Mouse (Mus musculus) CH12.LX (cell line): Measurements from ENCODE around the gene Ccdc194. TPM values are rescaled to one million over a fixed set of nuclear protein-coding genes. Genes with fewer than 3 reads are reported as not detected.

ENCODE experiments used
- DNase-seq: peaks from one replicate; pipeline ENCODE4 v3.0.0-alpha.2; 2013; ENCODE audit errors: extremely low read depth
- H3K27ac ChIP-seq: 2 replicates; pipeline ENCODE4 v1.5.1; 2012; ENCODE audit warnings: low read depth, mild to moderate bottlenecking, control low read depth, moderate library complexity; ENCODE audit not compliant: insufficient read depth
- H3K27me3 ChIP-seq: replicated peaks from 2 replicates; pipeline ENCODE3; 2012; ENCODE audit warnings: inconsistent platforms
- H3K36me3 ChIP-seq, 2 experiments: replicated peaks in 1 of 2; 2 replicates each; pipeline versions ENCODE3 to v1.6.1; 2012; ENCODE audit warnings: inconsistent platforms in 1 of 2, low read length in 1 of 2, mild to moderate bottlenecking in 1 of 2, mixed read lengths in 1 of 2, moderate library complexity in 1 of 2; ENCODE audit not compliant: control insufficient read depth in 1 of 2, insufficient read depth in 1 of 2
- H3K4me1 ChIP-seq, 2 experiments: 2 replicates each; pipeline ENCODE4 v1.6.1; 2012; ENCODE audit warnings: inconsistent platforms in 1 of 2, moderate library complexity in 1 of 2; ENCODE audit not compliant: insufficient read depth in 2 of 2, control insufficient read depth in 1 of 2
- H3K4me2 ChIP-seq: 2 replicates; pipeline ENCODE4 v1.6.1; 2012; ENCODE audit warnings: low read depth, mild to moderate bottlenecking, control low read depth; ENCODE audit not compliant: poor library complexity, insufficient read depth, severe bottlenecking
- H3K4me3 ChIP-seq, 3 experiments: fragments of 150-350 bp in 1 of 3; sonication (generic) in 1 of 3; replicated peaks in 1 of 3; 2 replicates each; pipeline versions ENCODE3 to v1.5.1; 2011 to 2012; ENCODE audit warnings: low read depth in 2 of 3, low read length in 2 of 3, mild to moderate bottlenecking in 2 of 3, moderate library complexity in 2 of 3, control low read depth in 1 of 3, improper control_type of control experiment in 1 of 3, inconsistent platforms in 1 of 3, mixed read lengths in 1 of 3; ENCODE audit not compliant: poor library complexity in 1 of 3
- H3K79me2 ChIP-seq: replicated peaks from 2 replicates; pipeline ENCODE4 v1.6.1; 2012; ENCODE audit warnings: mild to moderate bottlenecking, moderate library complexity; ENCODE audit not compliant: control insufficient read depth, poor library complexity, insufficient read depth, severe bottlenecking; ENCODE audit errors: extremely low read depth
- H3K9ac ChIP-seq: 2 replicates; pipeline ENCODE4 v1.6.1; 2012; ENCODE audit warnings: low read depth, mild to moderate bottlenecking, control low read depth, moderate library complexity; ENCODE audit not compliant: insufficient read depth
- H3K9me3 ChIP-seq: replicated peaks from 2 replicates; pipeline ENCODE3; 2012; ENCODE audit warnings: low read length, inconsistent platforms, mixed read lengths
- BHLHE40 ChIP-seq: IDR thresholded peaks from 2 replicates; pipeline ENCODE4 v1.6.1; 2011; ENCODE audit warnings: mild to moderate bottlenecking, low read depth, low read length, improper control_type of control experiment
- CHD1 ChIP-seq: IDR thresholded peaks from 2 replicates; pipeline ENCODE4 v1.6.1; 2012; ENCODE audit warnings: low read depth, low read length, improper control_type of control experiment, inconsistent platforms
- CHD2 ChIP-seq: IDR thresholded peaks from 2 replicates; pipeline ENCODE4 v1.6.1; 2011; ENCODE audit warnings: low read length, improper control_type of control experiment
- CTCF ChIP-seq, 2 experiments: IDR thresholded peaks in 1 of 2; conservative IDR thresholded peaks in 1 of 2; 2 replicates each; pipeline ENCODE4 v1.5.1; 2011 to 2012; ENCODE audit warnings: low read depth in 2 of 2, low read length in 2 of 2, improper control_type of control experiment in 1 of 2, inconsistent platforms in 1 of 2, mild to moderate bottlenecking in 1 of 2, moderate library complexity in 1 of 2
- E2F4 ChIP-seq: IDR thresholded peaks from 2 replicates; pipeline ENCODE4 v1.6.1; 2011; ENCODE audit warnings: low read depth, low read length, improper control_type of control experiment; ENCODE audit not compliant: insufficient replicate concordance
- ELF1 ChIP-seq: IDR thresholded peaks from 2 replicates; pipeline ENCODE4 v1.6.1; 2014; ENCODE audit warnings: low read depth, mild to moderate bottlenecking, inconsistent platforms, low read length, improper control_type of control experiment
- EP300 ChIP-seq: IDR thresholded peaks from 2 replicates; pipeline ENCODE4 v1.6.1; 2011; ENCODE audit warnings: low read length, improper control_type of control experiment
- ETS1 ChIP-seq: conservative IDR thresholded peaks from 2 replicates; pipeline ENCODE4 v1.6.1; 2012; ENCODE audit warnings: low read depth, mild to moderate bottlenecking, inconsistent platforms, low read length, improper control_type of control experiment, moderate library complexity
- GABPA ChIP-seq: IDR thresholded peaks from 2 replicates; pipeline ENCODE4 v1.6.1; 2012; ENCODE audit warnings: low read depth, low read length, improper control_type of control experiment, inconsistent platforms; ENCODE audit not compliant: insufficient replicate concordance
- HCFC1 ChIP-seq: IDR thresholded peaks from 2 replicates; pipeline ENCODE4 v1.6.1; 2012; ENCODE audit warnings: low read depth, mild to moderate bottlenecking, inconsistent platforms, low read length, improper control_type of control experiment
- IRF4 ChIP-seq: IDR thresholded peaks from 2 replicates; pipeline ENCODE4 v1.6.1; 2014; ENCODE audit warnings: low read depth, mild to moderate bottlenecking, inconsistent platforms, low read length, improper control_type of control experiment
- JUN ChIP-seq: IDR thresholded peaks from 2 replicates; pipeline ENCODE4 v1.6.1; 2011; ENCODE audit warnings: low read depth, mild to moderate bottlenecking, low read length, improper control_type of control experiment, moderate library complexity; ENCODE audit not compliant: insufficient read depth
- JUND ChIP-seq: conservative IDR thresholded peaks from 2 replicates; pipeline ENCODE4 v1.6.1; 2011; ENCODE audit warnings: low read depth, low read length, improper control_type of control experiment
- KAT2A ChIP-seq: IDR thresholded peaks from 2 replicates; pipeline ENCODE4 v1.6.1; 2012; ENCODE audit warnings: low read length, improper control_type of control experiment, inconsistent platforms; ENCODE audit not compliant: insufficient replicate concordance
- MAFK ChIP-seq: IDR thresholded peaks from 2 replicates; pipeline ENCODE4 v1.6.1; 2011; ENCODE audit warnings: low read length, improper control_type of control experiment; ENCODE audit not compliant: insufficient replicate concordance
- MAX ChIP-seq: IDR thresholded peaks from 2 replicates; pipeline ENCODE4 v1.6.1; 2011; ENCODE audit warnings: low read length, improper control_type of control experiment
- MAZ ChIP-seq: IDR thresholded peaks from 2 replicates; pipeline ENCODE4 v1.6.1; 2012; ENCODE audit warnings: low read depth, mild to moderate bottlenecking, inconsistent platforms, low read length, improper control_type of control experiment, moderate library complexity
- MXI1 ChIP-seq: IDR thresholded peaks from 2 replicates; pipeline ENCODE4 v1.6.1; 2011; ENCODE audit warnings: mild to moderate bottlenecking, low read depth, low read length, improper control_type of control experiment
- MYC ChIP-seq: IDR thresholded peaks from 2 replicates; pipeline ENCODE4 v1.6.1; 2011; ENCODE audit warnings: low read depth, mild to moderate bottlenecking, improper control_type of control experiment, low read length
- NELFE ChIP-seq: IDR thresholded peaks from 2 replicates; pipeline ENCODE4 v1.6.1; 2011; ENCODE audit warnings: low read depth, low read length, improper control_type of control experiment
- NRF1 ChIP-seq: IDR thresholded peaks from 2 replicates; pipeline ENCODE4 v1.6.1; 2014; ENCODE audit warnings: low read depth, mild to moderate bottlenecking, inconsistent platforms, low read length, improper control_type of control experiment, moderate library complexity
- PAX5 ChIP-seq: IDR thresholded peaks from 2 replicates; pipeline ENCODE4 v1.6.1; 2012; ENCODE audit warnings: low read length, inconsistent platforms, mixed read lengths
- POLR2A ChIP-seq: IDR thresholded peaks from 2 replicates; pipeline ENCODE4 v1.6.1; 2011; ENCODE audit warnings: low read depth, mild to moderate bottlenecking, improper control_type of control experiment, low read length
- POLR2AphosphoS2 ChIP-seq: IDR thresholded peaks from 2 replicates; pipeline ENCODE4 v1.6.1; 2011; ENCODE audit warnings: low read depth, low read length, improper control_type of control experiment
- RAD21 ChIP-seq: IDR thresholded peaks from 2 replicates; pipeline ENCODE4 v1.6.1; 2011; ENCODE audit warnings: low read depth, mild to moderate bottlenecking, low read length, improper control_type of control experiment, moderate library complexity
- RCOR1 ChIP-seq: conservative IDR thresholded peaks from 2 replicates; pipeline ENCODE4 v1.6.1; 2012; ENCODE audit warnings: low read depth, mild to moderate bottlenecking, inconsistent platforms, low read length, improper control_type of control experiment
- SIN3A ChIP-seq: IDR thresholded peaks from 2 replicates; pipeline ENCODE4 v1.6.1; 2012; ENCODE audit warnings: low read length, improper control_type of control experiment, inconsistent platforms
- SMC3 ChIP-seq: IDR thresholded peaks from 2 replicates; pipeline ENCODE4 v1.6.1; 2011; ENCODE audit warnings: low read depth, low read length, improper control_type of control experiment
- TBP ChIP-seq: conservative IDR thresholded peaks from 2 replicates; pipeline ENCODE4 v1.6.1; 2011; ENCODE audit warnings: low read depth, low read length, improper control_type of control experiment
- TCF12 ChIP-seq: IDR thresholded peaks from 2 replicates; pipeline ENCODE4 v1.6.1; 2014; ENCODE audit warnings: low read depth, mild to moderate bottlenecking, inconsistent platforms, low read length, improper control_type of control experiment
- UBTF ChIP-seq: IDR thresholded peaks from 2 replicates; pipeline ENCODE4 v1.6.1; 2012; ENCODE audit warnings: low read depth, mild to moderate bottlenecking, inconsistent platforms, low read length, improper control_type of control experiment, moderate library complexity
- USF1 ChIP-seq: IDR thresholded peaks from 2 replicates; pipeline ENCODE4 v1.6.1; 2014; ENCODE audit warnings: low read depth, mild to moderate bottlenecking, inconsistent platforms, low read length, improper control_type of control experiment
- USF2 ChIP-seq: conservative IDR thresholded peaks from 2 replicates; pipeline ENCODE4 v1.6.1; 2011; ENCODE audit warnings: low read depth, low read length, improper control_type of control experiment
- ZC3H11A ChIP-seq: IDR thresholded peaks from 2 replicates; pipeline ENCODE4 v1.6.1; 2012; ENCODE audit warnings: low read depth, mild to moderate bottlenecking, inconsistent platforms, low read length, improper control_type of control experiment
- ZKSCAN1 ChIP-seq: IDR thresholded peaks from 2 replicates; pipeline ENCODE4 v1.6.1; 2012; ENCODE audit warnings: low read depth, inconsistent platforms, low read length, improper control_type of control experiment, borderline replicate concordance
- ZMIZ1 ChIP-seq: IDR thresholded peaks from 2 replicates; pipeline ENCODE4 v1.6.1; 2012; ENCODE audit warnings: low read depth, mild to moderate bottlenecking, inconsistent platforms, low read length, improper control_type of control experiment
- ZNF384 ChIP-seq: IDR thresholded peaks from 2 replicates; pipeline ENCODE4 v1.6.1; 2012; ENCODE audit warnings: low read depth, low read length, improper control_type of control experiment, inconsistent platforms
- dilution Hi-C: fragments of 300-500 bp; cut with MboI; formaldehyde crosslinking; loops from 2 replicates; pipeline ENCODE4 v1.14.3; 2020; ENCODE audit warnings: low sequenced_read_pairs; ENCODE audit not compliant: extremely low pct_unique_long_range_greater_than_20kb, extremely low pct_ligation_motif_present
- in situ Hi-C: fragments of 300-500 bp; cut with MboI; formaldehyde crosslinking; loops from 3 replicates; pipeline ENCODE4 v1.14.3; 2019; ENCODE audit warnings: low sequenced_read_pairs, low pct_ligation_motif_present, low pct_unique_long_range_greater_than_20kb, mixed read lengths
- polyA plus RNA-seq: library from polyadenylated mRNA; unstranded; fragments of >175 nt; gene quantifications from 2 replicates; pipeline ENCODE4 v1.2.1, GENCODE M21; 2012; ENCODE audit warnings: low read depth; ENCODE audit not compliant: insufficient read length
- total RNA-seq, 2 experiments: library from RNA; depleted of rRNA; stranded (reverse); fragments of 300-350 nt in 1 of 2; fragments of >200 nt in 1 of 2; gene quantifications; 2 replicates each; pipeline ENCODE4 v1.2.3; 2012 to 2014

Ccdc194 gene
- total and polyA plus RNA-seq, 3 experiments, result not detected

DNA sequence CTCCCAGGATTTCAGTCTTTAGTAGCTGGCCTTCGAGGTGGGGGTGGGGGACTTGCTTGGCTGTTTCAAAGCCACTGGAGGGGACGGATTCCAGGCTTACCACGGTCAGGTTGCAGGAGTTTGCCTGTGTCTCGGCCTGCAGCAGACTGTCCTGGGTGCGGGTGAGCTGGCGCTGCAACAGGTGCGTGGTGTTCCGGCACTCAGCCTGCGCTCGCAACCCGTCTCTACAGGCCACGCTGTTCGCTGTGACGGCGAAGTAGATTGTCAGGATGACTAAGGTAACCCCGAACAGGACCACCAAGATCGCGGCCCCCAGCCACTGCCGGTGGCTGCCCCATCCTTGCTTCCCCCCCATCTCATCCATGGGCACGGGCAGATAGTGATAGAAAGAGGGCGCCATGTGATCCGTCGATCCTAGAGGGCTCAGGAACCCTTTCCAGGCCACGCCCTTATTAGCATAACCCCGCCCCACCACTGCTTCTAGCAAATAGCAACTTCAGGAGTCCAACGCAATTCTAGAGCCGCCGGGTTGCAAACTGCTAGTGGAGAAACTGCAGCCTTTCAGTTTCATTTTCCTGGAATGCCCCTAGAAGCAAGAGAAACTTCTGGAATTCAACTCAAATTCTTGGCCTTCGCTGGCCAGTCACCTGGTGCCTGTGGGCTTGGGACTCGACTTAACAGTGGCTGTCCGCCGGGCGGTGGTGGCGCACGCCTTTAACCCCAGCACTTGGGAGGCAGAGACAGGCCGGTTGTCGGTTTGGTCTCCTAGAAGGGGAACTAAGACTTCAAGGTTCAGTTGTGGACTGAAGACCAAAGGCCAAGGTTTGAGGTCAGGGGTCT, 11.7 kb upstream of the Ccdc194 start, which contains the start of gene Bst2:
Gene Bst2, minus strand, starts transcription at position 429 of the 840 bp plus-strand sequence.
- dilution Hi-C loops (no loop called here), in situ Hi-C loops (no loop called here)
- peak within 1 kb of the TSS; percentile 83 to 93 (median 89) for H3K4me3 ChIP-seq
- H3K4me2 ChIP-seq, result peak within 1 kb of the TSS; percentile 90
- peaks cover 12 to 61% of the 10 kb centered on the region in 2 experiments for H3K4me1 ChIP-seq
- H3K36me3 ChIP-seq, result peaks cover 5 to 16% of the 10 kb centered on the region in 2 experiments
- H3K9me3 ChIP-seq, result no peaks in the 10 kb centered on the region
- no peaks in the 10 kb centered on the region for H3K27me3 ChIP-seq
- peak; percentile 98 for DNase-seq
- H3K79me2 ChIP-seq, result peaks cover 11% of the 10 kb centered on the region; the same call in 1 of the 2 replicates
- H3K9ac ChIP-seq, result peak within 1 kb of the TSS; percentile 84
- peak within 1 kb of the TSS; percentile 47 for H3K27ac ChIP-seq
- TF ChIP-seq SIN3A (peak; percentile 82), USF1 (peak; percentile 43), NRF1 (no peak), JUND (no peak), BHLHE40 (0 out of 2 replicates have a peak, but pooled peaks have one; percentile 5), ELF1 (peak; percentile 22; the same call in 1 of the 2 replicates), EP300 (peak; percentile 11), POLR2AphosphoS2 (no peak), GABPA (no peak), TCF12 (no peak; the same call in 1 of the 2 replicates), E2F4 (no peak), KAT2A (0 out of 2 replicates have a peak, but pooled peaks have one; percentile 25), MAZ (peak; percentile 28; the same call in 1 of the 2 replicates), IRF4 (peak; percentile 83), RAD21 (no peak), CHD1 (no peak), ZNF384 (no peak), MAFK (no peak), ZC3H11A (no peak), POLR2A (peak; percentile 87), SMC3 (no peak), NELFE (peak; percentile 64), UBTF (0 out of 2 replicates have a peak, but pooled peaks have one; percentile 50), ETS1 (peak; percentile 27; the same call in 1 of the 2 replicates), CHD2 (peak; percentile 5), MXI1 (peak; percentile 90; the same call in 1 of the 2 replicates), MAX (peak; percentile 70; the same call in 1 of the 2 replicates), TBP (peak; percentile 83; the same call in 1 of the 2 replicates), JUN (no peak), CTCF (conservative IDR thresholded peaks at IDR 0.05 in 1 of 2, IDR thresholded peaks at IDR 0.05 in 1 of 2; ENCODE audit: low read depth in 2 of 2, low read length in 2 of 2) (peak in 1 of 2 experiments; percentile 22; a peak in 1 of 4 replicates), HCFC1 (peak; percentile 26; the same call in 1 of the 2 replicates), ZMIZ1 (0 out of 2 replicates have a peak, but pooled peaks have one; percentile 31), ZKSCAN1 (no peak), RCOR1 (no peak), USF2 (peak; percentile 9; the same call in 1 of the 2 replicates), MYC (peak; percentile 58; the same call in 1 of the 2 replicates), PAX5 (no peak)
